Mouse (Mus musculus) A20 (cell line): ENCODE results near the gene Bmp3.

Source experiments
- DNase-seq: peaks from one replicate; pipeline ENCODE4 v3.0.0-alpha.2; 2011; ENCODE audit warnings: low read depth, low spot score

The Bmp3 gene

DNA sequence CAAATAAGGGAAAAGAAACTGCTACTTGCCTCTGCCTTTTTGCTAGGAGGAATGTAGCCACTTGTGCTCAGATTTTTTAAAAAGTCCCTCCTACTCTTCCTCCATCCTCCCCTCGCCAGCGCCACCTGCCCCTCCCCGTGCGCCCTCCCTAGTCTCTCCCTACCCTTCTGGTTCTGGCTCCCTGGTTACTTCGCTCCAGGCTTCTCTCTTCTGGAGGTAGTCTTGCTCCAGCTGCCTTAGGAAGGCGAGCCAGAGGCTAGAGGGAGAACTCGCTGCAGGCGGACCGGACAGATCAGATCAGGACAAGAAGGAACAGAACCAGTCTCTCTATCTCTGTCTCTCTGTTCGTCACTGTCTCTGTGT lies at the start of gene Bmp3:
Bmp3 (plus strand) TSS at position 152 of the 363 bp plus-strand sequence.
- no peak for DNase-seq

- DNase-seq: no peak
These were observed 49.5 kb upstream of the Bmp3 start for GRCm38 (mm10) chr5:98804761-98805160.

GRCm38 (mm10) chr5:98806492-98806891 lies 47.7 kb upstream of the Bmp3 start:
- DNase-seq: no peak

DNA sequence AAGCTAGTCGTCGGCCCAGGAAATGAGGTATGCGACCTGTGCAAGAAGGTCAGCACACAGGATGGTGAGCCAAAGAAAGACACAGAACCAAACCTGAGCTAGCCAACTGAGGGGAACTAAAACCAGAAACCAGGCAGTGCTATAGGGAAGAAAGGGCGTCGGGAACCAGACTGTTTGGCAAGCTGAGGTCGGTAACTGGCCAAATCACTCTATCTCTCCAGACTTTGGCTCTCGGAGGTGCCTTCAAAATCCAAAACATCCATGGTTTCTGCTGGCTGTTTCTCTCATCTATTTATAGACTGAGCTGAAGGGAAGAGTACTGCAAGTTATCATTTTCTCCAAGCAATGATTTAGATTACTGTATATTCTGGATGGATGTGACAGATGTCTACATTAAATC lies 47.2 kb upstream of the Bmp3 start:
- DNase-seq: no peak

DNA sequence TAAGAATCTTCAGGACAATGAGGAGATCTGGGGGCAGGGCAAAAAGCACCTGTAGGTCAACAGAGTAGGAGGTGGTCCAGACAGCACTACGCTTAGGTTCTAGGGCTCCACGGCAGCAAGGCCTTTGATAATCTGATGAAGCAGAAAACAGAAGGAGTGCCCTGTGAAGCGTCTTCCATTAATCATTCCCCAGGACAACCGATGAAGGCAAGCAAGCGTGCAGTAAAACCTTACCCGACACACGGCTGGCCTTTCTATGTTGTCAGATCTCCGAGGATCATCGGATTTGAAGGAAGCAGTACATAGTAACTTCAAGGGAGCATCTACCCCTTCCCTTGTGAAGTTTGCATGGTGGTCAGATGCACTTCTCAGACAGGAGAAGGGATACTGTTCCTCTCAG lies 46.3 kb upstream of the Bmp3 start:
- DNase-seq: no peak

- DNase-seq: no peak
These were observed 41.8 kb upstream of the Bmp3 start for GRCm38 (mm10) chr5:98812380-98812779.

DNA sequence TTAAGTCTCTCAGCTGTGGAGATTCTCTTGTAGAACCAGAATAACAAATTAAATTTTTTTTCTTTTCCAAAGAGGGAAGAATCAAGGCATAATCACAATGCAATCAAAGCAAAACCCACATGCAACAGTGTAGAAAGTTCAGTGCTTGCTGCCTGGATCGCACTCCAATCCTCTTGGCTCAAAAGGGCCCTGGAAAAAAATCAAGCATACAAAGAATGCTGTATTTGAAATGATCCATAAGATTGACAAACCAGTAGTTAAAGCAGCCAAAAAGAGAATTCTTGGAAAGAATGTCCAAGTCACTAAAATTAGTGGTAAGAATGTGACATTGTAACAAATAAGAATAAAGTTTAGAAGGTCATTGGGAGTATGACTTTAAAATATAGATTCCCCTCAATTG lies 38.9 kb upstream of the Bmp3 start:
- no peak for DNase-seq

- no peak for DNase-seq
These were observed 20.5 kb upstream of the Bmp3 start for GRCm38 (mm10) chr5:98833760-98834159.

GRCm38 (mm10) chr5:98834300-98834699 lies 19.9 kb upstream of the Bmp3 start:
- no peak for DNase-seq

GRCm38 (mm10) chr5:98842600-98843310 lies 11.5 kb upstream of the Bmp3 start:
- DNase-seq: no peak

- no peak for DNase-seq
These were observed 9.6 kb upstream of the Bmp3 start for GRCm38 (mm10) chr5:98844664-98845063.

- DNase-seq: no peak
These were observed 681 bp downstream of the Bmp3 start for GRCm38 (mm10) chr5:98854627-98855564.

GRCm38 (mm10) chr5:98855741-98856140 lies 1.5 kb downstream of the Bmp3 start:
- no peak for DNase-seq

GRCm38 (mm10) chr5:98856356-98856755 lies 2.1 kb downstream of the Bmp3 start:
- DNase-seq: no peak

GRCm38 (mm10) chr5:98863891-98864290 lies 9.7 kb downstream of the Bmp3 start:
- peak; percentile 2 for DNase-seq

- no peak for DNase-seq
These were observed 10.9 kb downstream of the Bmp3 start for GRCm38 (mm10) chr5:98865146-98865545.

- no peak for DNase-seq
These were observed 21.8 kb downstream of the Bmp3 start for GRCm38 (mm10) chr5:98876056-98876455.

DNA sequence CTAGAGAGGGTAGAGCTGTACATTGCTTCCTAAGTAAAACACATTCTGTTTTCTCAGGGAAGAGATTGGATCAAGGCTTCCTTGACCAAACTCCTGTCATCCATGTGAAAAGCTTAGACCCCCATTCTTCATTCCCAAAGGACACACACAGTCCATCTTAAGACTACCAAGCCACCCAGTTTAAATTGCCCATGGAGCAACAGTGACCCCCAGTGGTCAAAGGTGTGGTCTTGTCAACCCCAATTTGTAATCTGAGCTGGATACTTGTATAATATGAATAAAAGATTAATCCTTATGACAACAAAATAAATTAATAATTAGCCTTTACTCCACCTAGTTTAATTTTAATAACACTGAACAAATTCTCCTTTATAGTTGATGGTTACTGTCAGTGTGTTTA lies 24.7 kb downstream of the Bmp3 start:
- no peak for DNase-seq

DNA sequence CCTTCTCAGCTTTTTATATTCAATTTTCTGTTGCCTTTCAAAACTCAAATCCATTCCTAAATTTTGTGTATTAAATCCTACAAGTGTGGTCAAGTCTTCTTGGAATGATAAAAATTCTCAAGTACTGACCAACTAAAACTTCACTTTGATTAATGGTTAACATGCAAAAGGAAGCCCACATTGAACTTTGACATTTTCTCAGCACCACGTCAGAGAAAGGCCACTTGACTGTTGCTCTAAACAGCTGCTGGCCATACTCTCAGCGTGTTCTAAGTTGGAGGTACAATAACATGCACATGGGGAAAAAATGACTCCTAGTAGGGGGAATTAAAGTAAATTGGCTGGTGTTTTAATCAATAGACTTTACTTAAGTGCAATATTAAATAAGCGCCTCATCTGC lies 27.9 kb downstream of the Bmp3 start:
- DNase-seq: no peak

DNA sequence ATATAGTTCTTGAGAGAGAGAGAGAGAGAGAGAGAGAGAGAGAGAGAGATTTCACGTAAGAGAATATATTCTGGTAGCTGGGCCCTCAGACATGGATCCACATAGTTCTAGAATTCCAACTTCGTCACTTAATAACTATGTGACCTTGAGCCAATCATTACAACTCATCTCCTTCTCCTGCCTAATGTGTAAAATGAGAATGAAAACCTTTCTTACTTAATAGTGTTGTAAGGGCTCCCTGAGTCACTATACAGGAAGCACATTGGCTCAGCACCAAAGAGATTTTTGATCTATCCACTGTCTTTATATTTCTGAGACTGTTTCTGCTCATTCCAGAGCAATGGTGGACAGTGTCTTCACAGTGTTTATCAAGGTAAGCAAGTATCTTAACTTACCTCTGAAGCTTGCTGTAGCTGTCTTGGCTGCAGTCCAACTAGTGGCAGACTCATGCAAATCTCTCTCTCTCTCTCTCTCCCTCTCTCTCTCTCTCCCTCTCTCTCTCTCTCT lies 36.4 kb downstream of the Bmp3 start:
- DNase-seq: no peak

GRCm38 (mm10) chr5:98894281-98894680 lies 40.1 kb downstream of the Bmp3 start:
- no peak for DNase-seq

GRCm38 (mm10) chr5:98897946-98898345 lies 43.7 kb downstream of the Bmp3 start:
- no peak for DNase-seq

- DNase-seq: no peak
These were observed 46.7 kb downstream of the Bmp3 start for GRCm38 (mm10) chr5:98900926-98901325.
